In the genomic region with DNA sequence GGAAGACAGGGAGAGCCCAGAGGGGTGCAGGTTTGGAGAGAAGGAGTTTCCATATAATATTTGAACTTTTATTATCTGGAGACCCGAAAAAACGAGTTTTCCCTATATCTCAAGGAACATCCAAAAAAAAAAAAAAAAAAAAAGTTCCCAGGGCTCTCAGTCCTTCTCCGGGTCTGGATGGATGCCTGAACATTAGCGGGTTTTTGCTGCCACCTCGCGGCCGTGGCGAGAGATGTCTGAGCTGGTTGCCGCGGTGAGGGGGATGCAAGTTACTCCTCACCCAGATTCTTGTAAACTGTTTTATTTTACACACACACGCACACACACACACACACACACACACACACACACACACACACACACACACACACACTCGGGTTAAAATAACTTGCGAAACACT, we compare ENCODE assay signal across 9 mouse cellular contexts. TPM values are rescaled to one million over a fixed set of nuclear protein-coding genes. Genes with fewer than 3 reads are reported as not detected.
DNase-seq lines count a peak whose midpoint lies in the region; ATAC-seq and TF ChIP-seq lines count a peak whose summit lies in the region.
"Had no signal": no experiment of that assay in that cellular context is flagged by ENCODE, and none has a peak within 500 bp of the region (broad histone marks: within the 10 kb centered on the region; RNA-seq: fewer than 3 reads in every experiment).

No protein-coding gene starts in this region.

- no peak overlapping the region for H3K27ac ChIP-seq in kidney, adult 2 months (ENCODE audit: insufficient read depth, low read depth, low read length)
- H3K27ac ChIP-seq: heart, embryonic 15.5 days had no signal

- H3K36me3 ChIP-seq in kidney, adult 2 months (ENCODE audit: control insufficient read depth, insufficient read depth, low read length): no peaks in the 10 kb centered on the region
- H3K36me3 ChIP-seq: heart, embryonic 15.5 days had no signal

- intact Hi-C loops in left cerebral cortex, postnatal 4 days (cut with DNase I): loop anchor here (5.0 kb wide), 3 partner anchors 441 to 796 kb away; no protein-coding TSS in a partner anchor

- H3K4me1 ChIP-seq in kidney, adult 2 months (ENCODE audit: control insufficient read depth, insufficient read depth, low read length): no peaks in the 10 kb centered on the region
- H3K4me1 ChIP-seq: heart, embryonic 15.5 days had no signal

- 2% methylated on average over 13 of the region's 13 CpGs for WGBS in kidney, adult 2 months

- peak; percentile 82 for TF ChIP-seq CTCF in kidney, adult 2 months (conservative IDR thresholded peaks at IDR 0.05; ENCODE audit: insufficient read depth, insufficient read length, low read depth, low read length)

- H3K4me3 ChIP-seq in kidney, adult 2 months (ENCODE audit: insufficient read depth, low read depth, low read length): no peak overlapping the region
- H3K4me3 ChIP-seq: heart, embryonic 15.5 days had no signal

- no peaks in the 10 kb centered on the region; the same call in 1 of the 2 replicates for H3K27me3 ChIP-seq in kidney, adult 2 months (replicated peaks; ENCODE audit: control insufficient read depth, insufficient read depth, low read length)

- peak; percentile 70; the same call in 1 of the 2 replicates for ATAC-seq in frontal cortex, adult (ENCODE audit: low TSS enrichment)

- DNase-seq in urinary bladder, adult 18-20 months (ENCODE audit: low spot score in 2 of 2): peak; percentile 51 to 68
- DNase-seq in urinary bladder, postnatal 10 days (ENCODE audit: low spot score): no peak
- peak; percentile 76 to 80 for DNase-seq in cerebellum, adult 18-20 months
- peak; percentile 73 for DNase-seq in kidney, adult 2 months
- DNase-seq in left cerebral cortex, postnatal 4 days: peak; percentile 81
- DNase-seq in ovary, postnatal 14 days (ENCODE audit: low spot score): peak; percentile 80
- DNase-seq in thymus, postnatal 4 days: peak; percentile 82

- no peak for TF ChIP-seq POLR2A in kidney, adult 2 months (IDR thresholded peaks at IDR 0.05; ENCODE audit: low read depth, low read length)

RNA-seq across cellular contexts. Expression of a gene that starts 20.2 kb away (rescaled TPM):
- not detected in 2 replicates for polyA plus RNA-seq in kidney, adult 2 months (2012; rRNA removed)
- total RNA-seq in left cerebral cortex, postnatal 4 days (2021): 1 to 10 TPM; 2.4 to 6.4 TPM
- polyA plus RNA-seq: heart, embryonic 15.5 days had no signal

RNA-seq across cellular contexts. Expression of a gene that starts 54.5 kb away (rescaled TPM):
- 0.11 TPM in 1 of 2 replicates, not detected in the other for polyA plus RNA-seq in kidney, adult 2 months (2012; rRNA removed)
- 1 to 10 TPM; 1.4 to 1.8 TPM for total RNA-seq in left cerebral cortex, postnatal 4 days (2021)
